Mouse (Mus musculus): ENCODE data around the gene Swsap1.

Swsap1 gene

DNA sequence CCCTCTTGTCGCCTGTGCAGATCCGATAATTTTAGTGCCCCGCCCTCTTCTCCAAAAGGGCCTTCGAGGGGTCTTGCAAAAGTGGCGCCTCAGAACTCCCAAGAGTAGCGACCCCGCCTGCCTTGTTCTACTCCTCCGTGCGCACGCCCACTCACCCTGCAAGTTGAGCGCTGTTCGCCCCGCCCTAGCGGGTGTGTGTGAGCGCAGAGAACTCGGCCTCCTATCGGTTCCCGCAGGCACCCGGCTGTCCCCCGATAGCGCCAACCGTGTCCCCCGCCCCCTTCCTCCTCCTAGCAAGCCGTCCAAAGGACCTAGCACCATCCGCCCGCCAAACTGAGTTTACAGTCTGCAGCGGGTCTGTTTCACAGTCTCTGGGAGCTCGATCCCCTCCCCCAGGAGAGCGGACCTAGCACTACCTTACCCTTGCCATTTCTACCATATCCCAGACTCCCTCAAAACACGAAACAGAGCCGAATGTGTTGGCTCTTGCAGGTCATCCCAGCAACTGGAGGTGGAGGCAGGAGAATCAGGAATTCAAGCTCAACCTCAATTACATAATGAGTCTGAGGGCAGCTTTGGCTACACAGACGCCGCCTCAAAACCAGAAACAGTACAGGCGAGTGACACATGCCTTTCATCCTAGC is 7.0 kb downstream of the Swsap1 start:
- DNase-seq (ENCODE audit: low read depth, low spot score) = peak; percentile 64

DNA sequence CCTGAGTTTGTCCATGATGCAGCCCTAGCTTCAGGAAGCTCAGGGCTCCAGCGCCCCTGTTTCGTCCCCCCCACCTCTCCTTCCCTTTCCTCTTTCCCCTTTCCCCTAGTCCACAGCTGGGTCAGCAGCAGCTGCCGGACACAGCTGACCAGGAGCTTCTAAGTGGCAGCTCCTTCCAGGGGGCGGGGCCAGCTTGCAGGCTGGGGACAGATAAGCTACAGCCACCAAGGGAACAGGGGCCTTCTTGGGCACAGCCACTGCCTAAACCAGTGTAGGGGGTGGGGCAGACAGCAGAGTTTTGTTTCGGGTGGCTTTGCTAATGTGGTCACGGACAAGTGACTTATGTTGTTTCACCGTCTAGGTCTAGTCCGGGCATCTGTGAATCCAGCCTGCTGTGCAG is 7.9 kb downstream of the Swsap1 start, which contains the start of gene Epor:
Gene Epor (minus strand): TSS at position 90 of the 400 bp plus-strand sequence.
- DNase-seq (ENCODE audit: low read depth, low spot score) = peak; percentile 40

DNA sequence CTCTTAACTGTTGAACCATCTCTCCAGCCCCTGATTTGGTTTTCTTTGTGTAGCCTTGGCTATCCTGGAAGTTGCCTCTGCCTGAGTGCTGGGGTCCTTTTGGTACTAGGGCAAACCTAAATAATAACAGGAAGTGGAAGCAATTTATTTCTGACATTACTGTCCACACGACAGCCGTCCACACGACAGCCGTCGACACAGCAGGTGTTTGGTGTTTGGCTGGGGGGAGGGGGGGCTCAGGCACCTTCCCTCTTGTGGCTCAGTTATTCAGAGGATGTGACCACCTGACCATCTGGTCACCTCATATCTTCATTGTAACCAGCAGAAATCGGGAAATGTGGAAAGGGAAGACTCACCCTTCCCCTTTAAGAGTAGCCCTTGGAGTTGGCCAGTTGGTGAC is 13.3 kb downstream of the Swsap1 start:
- no peak for DNase-seq (ENCODE audit: low read depth, low spot score)

DNA sequence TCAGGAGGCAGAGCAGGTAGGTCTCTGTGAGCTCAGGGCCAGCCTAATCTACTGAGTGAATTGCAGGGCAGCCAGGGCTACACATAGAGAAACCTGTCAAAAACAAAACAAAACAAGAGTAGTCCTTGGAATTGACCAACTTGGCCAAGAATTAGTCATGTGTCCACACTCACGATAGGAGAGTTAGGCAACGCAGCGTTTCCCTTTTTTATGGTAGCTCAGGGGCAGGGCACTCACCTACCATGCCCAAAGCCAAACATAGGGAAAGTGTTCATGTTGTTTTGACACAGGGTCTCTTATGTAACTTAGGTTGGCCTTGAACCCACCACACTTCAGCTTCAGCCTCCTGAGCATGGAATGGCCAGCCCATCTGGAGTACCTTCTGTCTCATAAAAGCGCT is 13.7 kb downstream of the Swsap1 start:
- DNase-seq (ENCODE audit: low read depth, low spot score) = no peak

DNA sequence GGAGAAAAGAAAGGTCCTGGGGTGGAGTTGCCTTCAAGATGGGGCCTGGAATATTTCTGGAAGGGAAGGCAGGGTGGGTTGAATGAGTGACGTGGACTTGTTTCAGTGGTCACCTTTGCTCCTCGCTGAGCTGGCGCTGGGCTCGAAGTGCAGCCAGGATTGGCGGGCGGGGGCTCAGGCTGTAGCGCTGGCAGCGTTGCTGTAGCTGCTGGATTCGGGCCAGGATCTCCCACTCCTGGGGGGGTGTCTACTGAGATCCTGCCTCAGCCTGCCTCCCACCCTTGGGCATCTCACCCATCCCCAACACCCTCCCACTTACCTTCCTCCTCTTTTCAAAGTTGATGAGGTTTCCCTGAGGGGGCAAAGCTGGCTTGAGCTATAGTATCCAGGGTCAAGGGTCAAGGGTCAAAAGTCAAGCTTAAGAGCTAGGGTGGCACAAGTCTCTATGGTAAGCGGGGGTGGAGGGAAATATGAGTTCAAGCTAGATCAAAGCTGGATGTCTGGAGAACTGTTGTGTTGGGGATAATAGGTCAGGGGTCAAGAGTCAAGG is 21.1 kb downstream of the Swsap1 start:
- DNase-seq (ENCODE audit: low read depth, low spot score) = no peak

DNA sequence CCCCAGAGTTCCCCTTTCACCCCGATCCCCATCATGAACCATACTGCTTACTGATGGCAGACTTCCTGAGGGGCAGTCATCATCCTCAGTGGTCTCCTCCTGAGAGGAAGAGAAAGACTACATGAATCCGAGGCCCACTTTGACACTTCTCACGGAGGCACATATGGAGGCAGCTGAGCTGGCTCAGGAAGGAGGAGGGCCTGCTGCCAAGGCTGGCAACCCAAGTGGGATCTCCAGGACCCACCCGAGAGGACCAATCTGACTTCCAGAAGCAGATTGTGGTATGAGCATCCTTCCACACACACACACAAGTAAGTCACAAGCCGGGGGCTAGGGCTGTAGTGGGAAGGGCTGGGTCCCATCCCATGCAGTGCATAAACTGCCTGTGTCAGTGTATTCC is 21.8 kb downstream of the Swsap1 start:
- DNase-seq (ENCODE audit: low read depth, low spot score) = no peak

DNA sequence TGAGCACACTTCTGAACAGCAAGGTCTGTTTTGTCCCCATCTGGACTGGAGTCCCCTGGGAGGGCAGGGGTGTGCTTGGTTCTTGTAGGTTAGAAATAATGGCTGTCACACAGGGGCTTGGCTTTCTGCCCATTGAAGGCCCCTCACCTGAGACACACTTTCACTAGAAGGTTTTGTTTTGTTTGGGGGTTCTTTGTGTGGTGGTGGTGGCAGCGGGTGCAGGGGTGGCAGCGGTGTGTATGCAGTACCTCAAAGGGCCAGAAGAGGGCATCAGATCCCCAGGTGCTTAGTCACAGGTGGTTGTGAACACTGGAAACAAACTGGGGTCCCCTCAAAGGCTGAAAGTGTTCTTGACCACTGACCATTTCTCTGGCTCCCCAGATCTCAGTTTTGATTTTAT is 22.4 kb downstream of the Swsap1 start:
- no peak for DNase-seq (ENCODE audit: low read depth, low spot score)

DNA sequence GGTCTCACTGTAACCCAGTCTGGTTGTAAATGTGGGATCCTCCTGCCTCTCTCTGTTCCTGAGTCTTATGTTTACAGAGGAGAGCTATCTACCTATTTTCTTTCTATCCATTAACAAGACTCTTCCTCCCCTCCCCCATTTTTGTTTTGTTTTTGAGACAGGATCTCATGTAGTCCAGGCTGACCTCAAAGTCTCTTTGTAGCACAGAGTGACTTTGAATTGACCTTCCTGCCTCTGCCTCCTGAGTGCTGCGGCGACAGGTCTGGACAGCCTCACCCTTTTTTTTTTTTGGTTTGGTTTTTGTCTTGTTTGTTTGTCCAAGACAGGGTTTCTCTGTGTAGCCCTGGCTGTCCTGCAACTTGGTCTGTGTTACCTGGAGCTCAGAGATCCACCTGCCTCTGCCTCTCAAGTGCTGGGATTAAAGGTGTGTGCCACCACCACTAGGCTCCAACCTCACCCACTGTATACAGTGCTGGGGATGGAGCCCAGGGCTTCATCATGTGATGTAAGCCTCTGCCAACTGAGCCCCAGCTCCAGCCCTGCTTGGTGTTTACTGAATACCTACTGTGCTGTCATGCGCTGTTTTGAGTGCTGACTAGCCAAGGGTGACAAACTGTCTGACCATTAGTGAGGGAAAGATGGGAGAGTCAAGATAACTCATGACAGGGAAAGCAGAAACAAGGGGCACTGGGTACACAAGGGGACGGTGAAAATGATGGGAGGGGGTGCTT is 23.0 kb downstream of the Swsap1 start:
- DNase-seq (ENCODE audit: low read depth, low spot score) = no peak

DNA sequence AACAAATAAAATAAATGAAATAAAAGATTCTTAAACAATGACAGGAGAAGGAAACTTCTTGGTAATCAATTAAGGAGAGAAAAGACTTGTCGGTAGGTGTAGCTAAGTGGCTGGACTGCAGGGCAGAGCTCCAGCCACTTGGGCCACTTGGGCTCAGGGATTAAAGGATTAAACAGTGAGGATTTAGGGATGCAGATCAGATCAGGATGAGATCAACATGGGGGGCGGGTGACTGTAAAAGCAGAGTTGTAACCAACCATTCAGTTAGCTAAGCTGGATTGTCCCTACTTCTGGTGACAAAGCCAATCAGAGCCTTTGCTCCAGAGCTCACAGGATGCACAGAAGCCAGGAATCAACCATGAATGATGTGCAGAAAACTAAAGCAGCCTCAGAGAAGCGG is 28.4 kb downstream of the Swsap1 start:
- no peak for DNase-seq (ENCODE audit: low read depth, low spot score)

DNA sequence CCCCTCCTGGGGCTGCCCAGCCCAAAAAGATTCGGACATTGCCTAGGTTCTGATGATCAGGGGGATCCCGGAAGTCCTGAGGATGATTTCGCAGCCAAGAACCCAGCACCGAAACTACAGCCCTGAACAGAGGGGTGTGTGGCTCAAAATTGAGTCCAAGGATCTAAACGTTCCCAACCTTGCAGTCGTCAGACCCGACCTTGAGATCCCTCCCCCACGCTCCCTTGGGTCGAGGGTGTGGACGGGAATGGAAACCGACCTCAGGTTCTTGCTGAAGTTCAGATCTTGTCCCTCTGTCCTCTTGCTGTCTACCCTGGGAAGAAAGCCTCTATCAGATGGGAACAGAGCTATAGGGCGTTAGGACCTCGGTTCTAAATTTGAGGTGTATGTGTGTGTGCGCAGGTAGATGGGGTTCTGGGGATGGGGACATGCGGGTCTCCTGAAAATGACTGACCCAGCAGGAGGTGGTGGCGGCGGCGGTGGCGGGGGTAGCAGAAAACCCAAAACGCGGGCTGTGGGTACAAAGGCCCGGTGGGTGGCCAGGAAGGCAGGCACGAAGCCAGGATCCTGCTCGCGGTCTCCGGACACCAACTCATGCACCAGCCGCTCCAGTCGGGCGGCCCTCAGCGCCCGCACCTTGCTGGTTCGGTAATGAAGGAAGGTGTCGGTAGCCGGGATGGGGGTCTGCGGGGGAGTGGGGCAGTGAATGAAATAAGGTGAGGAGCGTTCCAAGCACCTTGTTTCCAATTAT is 32.2 kb downstream of the Swsap1 start:
- DNase-seq (ENCODE audit: low read depth, low spot score) = no peak

DNA sequence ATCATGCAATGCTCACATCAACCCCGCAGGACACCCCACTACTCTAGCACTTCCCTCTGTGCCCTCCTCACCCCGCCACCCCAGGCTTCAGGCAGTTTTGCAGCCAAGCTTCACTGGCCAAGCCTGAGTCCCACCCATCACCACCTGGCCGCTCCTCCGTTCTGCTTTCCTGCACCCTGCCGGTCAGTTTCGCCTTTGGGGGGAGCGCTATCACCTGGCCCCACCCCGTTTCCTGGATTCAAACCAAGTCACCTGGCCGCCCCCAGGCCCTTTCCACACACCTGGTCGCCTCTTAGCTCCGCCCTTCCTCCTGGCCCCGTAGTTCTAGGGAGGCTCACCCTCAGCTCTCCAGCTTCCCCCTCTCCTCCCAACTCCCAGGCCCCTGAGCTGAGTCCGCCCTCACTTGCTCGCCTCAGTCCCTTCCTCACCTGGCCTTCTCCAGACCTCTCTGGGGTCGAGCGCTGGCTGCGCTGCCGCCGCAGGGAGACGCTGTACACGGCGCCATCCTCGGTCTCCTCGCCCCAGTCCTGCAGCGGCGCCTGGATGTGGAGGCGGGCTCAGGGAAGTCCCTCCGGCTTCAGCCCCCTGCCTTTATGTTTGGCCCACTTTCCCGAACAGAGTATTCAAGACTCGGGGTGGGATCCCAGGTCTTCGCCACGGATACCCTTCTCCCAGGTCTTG is 33.0 kb downstream of the Swsap1 start:
- DNase-seq (ENCODE audit: low read depth, low spot score) = no peak

DNA sequence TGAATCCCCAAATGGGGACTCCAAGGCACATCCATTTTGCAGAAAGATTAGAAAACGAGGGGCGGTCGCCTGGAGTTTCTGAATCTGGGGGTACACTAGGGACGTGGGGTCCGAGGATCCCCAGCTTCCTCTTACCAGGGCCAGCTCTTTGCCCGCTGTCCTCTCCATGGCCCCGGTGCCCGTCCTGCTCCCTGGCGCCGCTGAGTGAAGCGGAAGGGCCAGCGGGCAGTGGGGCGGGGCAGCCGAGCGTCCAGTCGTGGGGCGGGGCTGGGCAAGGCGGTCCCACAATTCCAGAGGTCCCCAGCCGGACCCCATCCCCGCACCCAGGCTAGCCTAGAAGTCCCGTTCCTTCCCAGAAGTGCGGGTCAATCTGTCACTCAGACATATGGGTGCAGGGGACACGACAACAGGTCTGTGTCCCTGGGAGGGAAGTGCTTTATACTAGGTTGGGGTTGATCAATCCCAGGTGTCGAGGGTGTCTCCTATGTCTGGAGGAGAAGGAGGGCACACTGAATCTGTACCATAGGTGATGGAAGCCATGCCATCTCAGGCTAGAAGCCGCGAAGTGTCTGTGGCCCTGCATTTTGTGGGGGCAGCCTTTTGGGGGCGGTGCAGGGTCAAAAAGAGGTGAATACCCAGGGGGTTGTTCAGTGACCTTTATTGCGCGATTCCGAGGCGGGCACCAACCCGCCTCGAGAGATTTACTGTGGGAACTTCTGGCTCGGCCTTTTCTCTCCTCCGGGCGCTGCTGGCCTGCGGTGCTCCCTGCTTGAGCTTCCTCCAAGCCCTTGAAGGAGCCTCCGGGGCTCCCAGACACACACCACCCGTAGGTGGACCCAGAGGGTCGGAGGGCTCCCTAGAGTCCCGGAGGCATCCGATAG is 33.9 kb downstream of the Swsap1 start, which contains the start of gene Rgl3:
Gene Rgl3 (minus strand): TSS at position 217 of the 881 bp plus-strand sequence.
- no peak for DNase-seq (ENCODE audit: low read depth, low spot score)

DNA sequence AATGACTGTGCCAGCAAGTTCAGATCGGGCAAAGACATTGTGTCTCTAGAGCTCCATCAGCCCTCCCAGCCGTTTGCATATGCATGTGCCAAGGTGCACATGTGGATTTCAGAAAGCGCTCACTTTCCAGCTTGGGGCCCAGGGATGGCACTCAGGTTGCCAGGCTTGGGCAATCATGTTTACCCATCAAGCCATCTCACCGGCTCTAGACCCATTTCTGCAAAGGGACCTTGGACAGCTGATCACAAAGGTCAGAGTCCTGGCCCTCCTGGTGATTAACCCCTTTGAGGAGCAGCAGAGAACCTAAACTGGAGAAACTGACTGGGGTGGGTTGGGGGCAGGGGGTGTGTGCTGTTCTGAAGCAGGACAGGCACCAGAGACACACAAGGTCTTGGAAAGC is 36.7 kb downstream of the Swsap1 start:
- no peak for DNase-seq (ENCODE audit: low read depth, low spot score)

DNA sequence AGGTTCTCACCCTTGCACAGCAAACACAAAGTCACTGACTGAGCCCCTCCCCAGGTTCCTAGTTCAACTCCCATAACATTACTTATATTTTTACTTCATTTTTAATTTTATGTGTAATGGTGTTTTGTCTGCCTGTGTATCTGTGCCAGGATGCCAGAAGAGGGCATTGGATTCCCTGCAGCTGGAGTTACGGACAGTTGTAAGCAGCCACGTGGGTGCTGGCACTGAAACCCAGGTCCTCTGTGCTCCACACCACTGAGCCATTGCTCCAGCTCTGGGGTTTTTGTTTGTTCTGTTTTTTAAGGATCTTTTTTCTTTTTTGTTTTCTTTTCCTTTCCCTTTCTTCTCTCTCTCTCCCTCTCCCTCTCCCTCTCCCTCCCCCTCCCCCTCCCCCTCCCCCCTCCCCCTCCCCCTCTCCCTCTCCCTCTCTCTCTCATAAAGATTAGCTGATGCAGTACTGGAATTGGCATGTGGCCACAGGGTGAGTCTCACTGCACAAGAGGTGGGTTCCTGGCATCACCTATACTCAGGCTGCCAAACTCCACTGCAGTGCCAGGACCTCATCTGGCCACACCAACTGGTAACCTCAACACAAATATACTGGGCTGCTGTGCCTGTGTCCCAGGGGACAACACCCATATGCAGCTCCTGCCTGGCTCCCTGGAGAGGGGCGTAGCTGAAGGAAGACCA is 40.8 kb downstream of the Swsap1 start:
- DNase-seq (ENCODE audit: low read depth, low spot score) = no peak

DNA sequence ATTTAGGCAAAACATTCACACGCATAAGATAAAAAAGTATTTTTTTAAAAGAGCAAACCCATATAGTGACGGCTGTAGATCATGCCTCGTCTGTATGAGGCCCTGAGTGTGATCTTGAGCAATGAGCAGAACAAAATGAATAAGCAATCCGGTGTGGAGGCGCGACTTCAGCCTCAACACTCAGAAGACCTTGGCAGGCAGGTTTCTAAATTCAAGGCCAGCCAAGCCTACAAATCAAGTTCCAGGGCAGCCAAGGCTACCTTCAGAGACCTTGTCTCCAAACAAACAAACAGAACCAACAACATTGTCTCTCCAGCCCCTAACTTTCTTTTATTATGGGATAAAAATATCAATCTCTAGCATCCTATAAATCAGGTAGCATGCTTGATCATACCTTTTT is 44.7 kb downstream of the Swsap1 start:
- no peak for DNase-seq (ENCODE audit: low read depth, low spot score)

DNA sequence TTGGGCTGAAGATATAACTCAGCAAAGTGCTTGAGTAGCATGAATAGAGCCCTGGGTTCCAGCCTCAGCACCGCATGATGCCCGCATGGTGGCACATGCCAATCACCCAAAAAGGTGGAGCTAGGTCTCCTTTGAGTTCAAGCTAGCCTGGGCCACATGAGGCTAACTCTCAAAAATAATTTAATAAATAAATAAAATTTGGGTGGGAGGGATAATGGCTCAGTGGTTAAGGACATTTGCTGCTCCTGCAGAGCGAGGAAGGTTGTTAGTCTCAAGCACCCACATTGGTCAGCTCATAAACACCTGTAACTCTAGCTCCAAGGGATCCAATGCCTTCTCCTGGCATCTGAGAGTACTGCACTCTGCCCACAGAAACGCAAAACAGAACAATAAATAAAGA is 46.1 kb downstream of the Swsap1 start:
- no peak for DNase-seq (ENCODE audit: low read depth, low spot score)

DNA sequence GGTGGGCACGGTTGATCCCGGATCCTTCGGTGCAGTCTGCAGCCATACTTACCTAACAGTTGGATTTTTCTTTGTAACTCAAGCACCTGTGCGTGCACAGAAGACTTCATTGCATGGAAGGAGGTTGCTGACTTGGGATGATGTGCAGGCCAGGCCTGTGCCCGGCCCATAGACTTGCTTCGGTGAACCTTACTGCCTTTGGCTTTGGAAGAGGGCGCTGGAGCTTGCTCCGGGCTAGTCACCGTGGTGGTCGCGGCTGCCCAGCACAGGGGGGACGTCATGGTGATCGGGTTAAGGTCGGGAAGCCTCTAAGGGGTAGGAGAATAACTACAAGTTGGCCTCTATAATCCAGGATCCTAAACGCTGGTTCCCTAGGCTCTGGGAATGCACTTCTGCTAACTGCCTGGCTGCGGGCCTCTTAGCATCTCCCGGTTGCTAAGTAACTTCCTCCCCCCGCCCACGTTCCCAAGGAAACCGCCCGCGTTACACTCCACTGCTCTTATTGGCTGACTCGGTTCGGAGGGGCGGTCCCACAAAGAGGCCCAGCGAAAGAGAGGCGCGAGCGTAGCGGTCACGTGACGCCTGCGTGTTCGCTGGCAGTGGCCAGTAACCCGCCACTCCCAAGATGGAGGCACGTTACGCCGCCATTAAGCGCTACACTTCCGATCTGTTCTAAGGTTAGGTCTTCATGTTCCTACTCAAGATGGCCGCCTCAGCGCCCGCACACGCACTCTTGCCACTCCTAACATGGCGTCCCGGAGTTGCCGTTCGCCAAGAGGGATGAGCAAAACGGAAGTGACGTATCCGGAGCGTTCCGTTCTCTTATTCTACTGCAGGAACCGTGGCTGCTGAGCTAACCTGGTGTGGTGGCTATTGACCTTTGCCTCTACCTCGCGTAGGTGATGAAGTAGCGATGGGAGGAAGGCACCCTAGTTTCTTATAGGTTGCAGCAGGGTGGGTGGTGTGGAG is 46.9 kb downstream of the Swsap1 start, which contains the start of the genes Ccdc151 and Prkcsh:
Gene Ccdc151 (minus strand): TSS at position 441 of the 969 bp plus-strand sequence.
Gene Prkcsh (plus strand): TSS at position 613 of the 969 bp plus-strand sequence.
- peak; percentile 99 for DNase-seq (ENCODE audit: low read depth, low spot score)

DNA sequence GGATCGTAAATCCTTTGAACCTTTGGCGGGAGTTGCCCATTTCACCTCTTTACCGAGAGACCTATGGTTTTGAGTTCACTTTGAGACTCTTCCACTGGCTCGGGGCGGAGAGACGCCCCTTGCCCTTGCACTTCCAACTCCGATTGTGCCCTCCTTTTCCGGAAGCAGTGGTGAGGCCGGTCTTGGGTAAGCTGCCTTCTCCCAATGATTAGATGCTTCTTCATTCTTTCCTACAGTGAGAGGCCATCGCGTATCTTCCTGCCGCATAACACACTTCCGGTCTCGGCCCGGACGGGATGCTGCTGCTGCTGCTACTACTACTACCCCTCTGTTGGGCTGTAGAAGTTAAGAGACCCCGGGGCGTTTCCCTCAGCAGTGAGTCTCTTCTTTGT is 47.6 kb downstream of the Swsap1 start:
- DNase-seq (ENCODE audit: low read depth, low spot score) = peak; percentile 31

DNA sequence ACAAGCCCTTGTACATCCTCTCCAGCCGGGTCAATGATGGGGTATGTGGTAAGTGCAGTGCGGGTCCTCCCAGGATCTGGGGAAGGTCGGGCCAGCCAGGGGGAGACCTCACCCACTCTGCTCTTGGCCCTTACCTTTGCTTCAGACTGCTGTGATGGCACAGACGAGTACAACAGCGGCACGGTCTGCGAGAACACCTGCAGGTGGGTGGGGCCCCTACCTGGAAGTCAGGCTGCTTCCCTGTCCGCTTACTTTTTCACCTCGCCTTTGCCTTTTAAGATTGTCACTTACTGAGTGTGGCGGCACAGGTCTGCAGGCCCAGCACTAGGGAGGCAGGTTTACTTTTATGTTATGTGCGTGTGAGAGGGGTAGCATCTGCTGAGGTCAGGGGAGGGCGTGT is 49.0 kb downstream of the Swsap1 start:
- no peak for DNase-seq (ENCODE audit: low read depth, low spot score)
